Mouse (Mus musculus): ENCODE data around the gene Serpina6.
A peak's percentile ranks its signal among the peaks of the same experiment; 100 is the strongest.

Serpina6 gene

GRCm38 (mm10) chr12:103655123-103656044 is 1.6 kb downstream of the Serpina6 start:
- DNase-seq (ENCODE audit: low read depth, low spot score): no peak

GRCm38 (mm10) chr12:103653836-103654235 is 3.2 kb downstream of the Serpina6 start:
- DNase-seq (ENCODE audit: low read depth, low spot score): no peak

GRCm38 (mm10) chr12:103646314-103646713 is 10.7 kb downstream of the Serpina6 start:
- no peak for DNase-seq (ENCODE audit: low read depth, low spot score)

- no peak for DNase-seq (ENCODE audit: low read depth, low spot score)
Observed at GRCm38 (mm10) chr12:103644601-103645000, 12.4 kb downstream of the Serpina6 start.

- no peak for DNase-seq (ENCODE audit: low read depth, low spot score)
Observed at GRCm38 (mm10) chr12:103643818-103644217, 13.2 kb downstream of the Serpina6 start.

GRCm38 (mm10) chr12:103643336-103643735 is 13.7 kb downstream of the Serpina6 start:
- peak; percentile 18 for DNase-seq (ENCODE audit: low read depth, low spot score)

GRCm38 (mm10) chr12:103635846-103636245 is 21.2 kb downstream of the Serpina6 start:
- no peak for DNase-seq (ENCODE audit: low read depth, low spot score)

GRCm38 (mm10) chr12:103634430-103634829 is 22.6 kb downstream of the Serpina6 start:
- DNase-seq (ENCODE audit: low read depth, low spot score): no peak

GRCm38 (mm10) chr12:103631203-103631612 is 25.8 kb downstream of the Serpina6 start, which contains the start of gene Serpina10:
Serpina10 (minus strand) TSS chr12:103631444.
- no peak for DNase-seq (ENCODE audit: low read depth, low spot score)

- DNase-seq (ENCODE audit: low read depth, low spot score): no peak
Observed at GRCm38 (mm10) chr12:103616860-103617261, 40.2 kb downstream of the Serpina6 start.

GRCm38 (mm10) chr12:103615734-103616133 is 41.3 kb downstream of the Serpina6 start:
- no peak for DNase-seq (ENCODE audit: low read depth, low spot score)

GRCm38 (mm10) chr12:103615141-103615540 is 41.9 kb downstream of the Serpina6 start:
- DNase-seq (ENCODE audit: low read depth, low spot score): no peak

GRCm38 (mm10) chr12:103601839-103602238 is 55.2 kb downstream of the Serpina6 start:
- no peak for DNase-seq (ENCODE audit: low read depth, low spot score)

- no peak for DNase-seq (ENCODE audit: low read depth, low spot score)
Observed at GRCm38 (mm10) chr12:103600364-103600763, 56.6 kb downstream of the Serpina6 start.

- DNase-seq (ENCODE audit: low read depth, low spot score): no peak
Observed at GRCm38 (mm10) chr12:103598411-103598810, 58.6 kb downstream of the Serpina6 start.

All from skeletal muscle tissue, adult 2 months (tissue).